In genomic region chr9:22998306-22998705, GRCm38 (mm10) we compare ENCODE assay signal across 17 mouse cellular contexts.
"Had no signal": no experiment of that assay in that cellular context is flagged by ENCODE, and none has a peak within 500 bp of the region (broad histone marks: within the 10 kb centered on the region; RNA-seq: fewer than 3 reads in every experiment).

No protein-coding gene starts in this region.

- H3K27ac ChIP-seq: left cerebral cortex, adult 2 months; limb, embryonic 12.5 days; limb, embryonic 15.5 days; liver, embryonic 14.5 days; midbrain, embryonic 10.5 days had no signal

- H3K9me3 ChIP-seq: limb, embryonic 12.5 days; limb, embryonic 15.5 days; megakaryocyte, embryonic 14.5 days; midbrain, embryonic 10.5 days had no signal

- DNase-seq: layer of hippocampus, postnatal 36 days; liver, postnatal 0 days; lung, embryonic 14.5 days; lung, postnatal 10 days; lung, postnatal 36 days; midbrain, embryonic 14.5 days; thymus, adult 18-20 months; thymus, postnatal 36 days had no signal

- H3K36me3 ChIP-seq: limb, embryonic 12.5 days; limb, embryonic 15.5 days; midbrain, embryonic 10.5 days had no signal

- H3K9ac ChIP-seq: limb, embryonic 12.5 days; limb, embryonic 15.5 days; liver, embryonic 14.5 days; liver, postnatal 0 days; lung, embryonic 14.5 days had no signal

- H3K4me3 ChIP-seq: left cerebral cortex, adult 2 months; limb, embryonic 12.5 days; limb, embryonic 15.5 days; megakaryocyte, embryonic 14.5 days; midbrain, embryonic 10.5 days had no signal

- H3K27me3 ChIP-seq: limb, embryonic 15.5 days had no signal

- H3K4me1 ChIP-seq: limb, embryonic 15.5 days; megakaryocyte, embryonic 14.5 days; midbrain, embryonic 10.5 days had no signal

- H3K4me2 ChIP-seq: limb, embryonic 12.5 days; limb, embryonic 15.5 days; liver, embryonic 11.5 days; lung, embryonic 14.5 days had no signal

- ATAC-seq: inflammation-experienced regulatory T-cells, adult 6 months; intestine, embryonic 16.5 days; liver, postnatal 0 days had no signal
